Mouse (Mus musculus): ENCODE measurements around the gene Cnnm2. TPM values are rescaled to one million over a fixed set of nuclear protein-coding genes. Genes with fewer than 3 reads are reported as not detected.

Gene Cnnm2
- polyA plus RNA-seq, 1 experiment from 2014 or later = 4.2 TPM

GRCm38 (mm10) chr19:46879876-46880275 is 118.5 kb downstream of the Cnnm2 start:
- H3K4me2 ChIP-seq (ENCODE audit: low read depth, low read length) = no peak overlapping the region
- no peaks in the 10 kb centered on the region for H3K27me3 ChIP-seq (replicated peaks; ENCODE audit: control insufficient read depth, insufficient read depth, low read length)
- DNase-seq (ENCODE audit: low spot score) (no peak), ATAC-seq (ENCODE audit: low read depth) (no peak)
- H3K9me3 ChIP-seq (ENCODE audit: control insufficient read depth, low read length) = no peaks in the 10 kb centered on the region
- no peaks in the 10 kb centered on the region; the same call in 1 of the 2 replicates for H3K4me1 ChIP-seq (ENCODE audit: control insufficient read depth, insufficient read depth, low read length)
- no peak overlapping the region for H3K4me3 ChIP-seq (ENCODE audit: low read depth, low read length)
- WGBS = 96% methylated on average over 2 of the region's 2 CpGs
- no peak overlapping the region for H3K27ac ChIP-seq (replicated peaks; ENCODE audit: low read depth, low read length)
- no peak overlapping the region for H3K9ac ChIP-seq (ENCODE audit: low read depth, low read length)
- peaks cover 28% of the 10 kb centered on the region for H3K36me3 ChIP-seq (ENCODE audit: control insufficient read depth, insufficient read depth, low read length)

- no peak for DNase-seq (ENCODE audit: low spot score)
- Histone ChIP-seq H3K36me3 (ENCODE audit: control insufficient read depth, insufficient read depth, low read length) (peaks cover 76% of the 10 kb centered on the region), H3K4me2 (ENCODE audit: low read depth, low read length) (no peak overlapping the region), H3K4me1 (ENCODE audit: control insufficient read depth, insufficient read depth, low read length) (no peaks in the 10 kb centered on the region), H3K9me3 (ENCODE audit: control insufficient read depth, low read length) (no peaks in the 10 kb centered on the region), H3K27ac (replicated peaks; ENCODE audit: low read depth, low read length) (no peak overlapping the region), H3K4me3 (ENCODE audit: low read depth, low read length) (no peak overlapping the region), H3K9ac (ENCODE audit: low read depth, low read length) (no peak overlapping the region), H3K27me3 (replicated peaks; ENCODE audit: control insufficient read depth, insufficient read depth, low read length) (no peaks in the 10 kb centered on the region)
- 84% methylated on average over 4 of the region's 4 CpGs for WGBS
- no peak for ATAC-seq (ENCODE audit: low read depth)
Measured at GRCm38 (mm10) chr19:46885365-46885764, 124.0 kb downstream of the Cnnm2 start.

GRCm38 (mm10) chr19:46886826-46887225 is 125.4 kb downstream of the Cnnm2 start:
- Histone ChIP-seq H3K4me2 (ENCODE audit: low read depth, low read length) (no peak overlapping the region), H3K36me3 (ENCODE audit: control insufficient read depth, insufficient read depth, low read length) (peaks cover 90% of the 10 kb centered on the region), H3K27ac (replicated peaks; ENCODE audit: low read depth, low read length) (no peak overlapping the region), H3K9me3 (ENCODE audit: control insufficient read depth, low read length) (no peaks in the 10 kb centered on the region), H3K9ac (ENCODE audit: low read depth, low read length) (no peak overlapping the region), H3K4me1 (ENCODE audit: control insufficient read depth, insufficient read depth, low read length) (no peaks in the 10 kb centered on the region), H3K4me3 (ENCODE audit: low read depth, low read length) (no peak overlapping the region), H3K27me3 (replicated peaks; ENCODE audit: control insufficient read depth, insufficient read depth, low read length) (no peaks in the 10 kb centered on the region)
- ATAC-seq (ENCODE audit: low read depth) = no peak
- no peak for DNase-seq (ENCODE audit: low spot score)
- WGBS = 88% methylated on average over 7 of the region's 7 CpGs

GRCm38 (mm10) chr19:46887811-46888527 is 126.6 kb downstream of the Cnnm2 start:
- WGBS = 76% methylated on average over 14 of the region's 14 CpGs
- no peaks in the 10 kb centered on the region for H3K9me3 ChIP-seq (ENCODE audit: control insufficient read depth, low read length)
- no peak for ATAC-seq (ENCODE audit: low read depth)
- H3K27me3 ChIP-seq (replicated peaks; ENCODE audit: control insufficient read depth, insufficient read depth, low read length) = no peaks in the 10 kb centered on the region
- DNase-seq (ENCODE audit: low spot score) = no peak
- no peak overlapping the region for H3K9ac ChIP-seq (ENCODE audit: low read depth, low read length)
- H3K4me3 ChIP-seq (ENCODE audit: low read depth, low read length) = no peak overlapping the region
- H3K4me2 ChIP-seq (ENCODE audit: low read depth, low read length) = no peak overlapping the region
- no peaks in the 10 kb centered on the region for H3K4me1 ChIP-seq (ENCODE audit: control insufficient read depth, insufficient read depth, low read length)
- H3K27ac ChIP-seq (replicated peaks; ENCODE audit: low read depth, low read length) = no peak overlapping the region
- H3K36me3 ChIP-seq (ENCODE audit: control insufficient read depth, insufficient read depth, low read length) = peaks cover 92% of the 10 kb centered on the region

- Histone ChIP-seq H3K9ac (ENCODE audit: low read depth, low read length) (no peak overlapping the region), H3K4me1 (ENCODE audit: control insufficient read depth, insufficient read depth, low read length) (no peaks in the 10 kb centered on the region), H3K27me3 (replicated peaks; ENCODE audit: control insufficient read depth, insufficient read depth, low read length) (no peaks in the 10 kb centered on the region), H3K36me3 (ENCODE audit: control insufficient read depth, insufficient read depth, low read length) (peaks cover 88% of the 10 kb centered on the region), H3K4me2 (ENCODE audit: low read depth, low read length) (no peak overlapping the region), H3K27ac (replicated peaks; ENCODE audit: low read depth, low read length) (no peak overlapping the region), H3K4me3 (ENCODE audit: low read depth, low read length) (no peak overlapping the region), H3K9me3 (ENCODE audit: control insufficient read depth, low read length) (no peaks in the 10 kb centered on the region)
- WGBS = 94% methylated on average over 8 of the region's 8 CpGs
- DNase-seq (ENCODE audit: low spot score) (no peak), ATAC-seq (ENCODE audit: low read depth) (no peak)
Measured at GRCm38 (mm10) chr19:46889666-46890065, 128.3 kb downstream of the Cnnm2 start.

- ATAC-seq (ENCODE audit: low read depth) (no peak), DNase-seq (ENCODE audit: low spot score) (no peak)
- Histone ChIP-seq H3K9ac (ENCODE audit: low read depth, low read length) (no peak overlapping the region), H3K27ac (replicated peaks; ENCODE audit: low read depth, low read length) (no peak overlapping the region), H3K4me2 (ENCODE audit: low read depth, low read length) (no peak overlapping the region), H3K4me1 (ENCODE audit: control insufficient read depth, insufficient read depth, low read length) (no peaks in the 10 kb centered on the region), H3K4me3 (ENCODE audit: low read depth, low read length) (no peak overlapping the region), H3K27me3 (replicated peaks; ENCODE audit: control insufficient read depth, insufficient read depth, low read length) (no peaks in the 10 kb centered on the region), H3K36me3 (ENCODE audit: control insufficient read depth, insufficient read depth, low read length) (peaks cover 87% of the 10 kb centered on the region), H3K9me3 (ENCODE audit: control insufficient read depth, low read length) (no peaks in the 10 kb centered on the region)
- 97% methylated on average over 8 of the region's 8 CpGs for WGBS
Measured at GRCm38 (mm10) chr19:46890657-46891056, 129.3 kb downstream of the Cnnm2 start.

GRCm38 (mm10) chr19:46892856-46893255 is 131.5 kb downstream of the Cnnm2 start:
- Histone ChIP-seq H3K4me2 (ENCODE audit: low read depth, low read length) (no peak overlapping the region), H3K4me1 (ENCODE audit: control insufficient read depth, insufficient read depth, low read length) (no peaks in the 10 kb centered on the region), H3K4me3 (ENCODE audit: low read depth, low read length) (no peak overlapping the region), H3K27me3 (replicated peaks; ENCODE audit: control insufficient read depth, insufficient read depth, low read length) (no peaks in the 10 kb centered on the region), H3K9ac (ENCODE audit: low read depth, low read length) (no peak overlapping the region), H3K36me3 (ENCODE audit: control insufficient read depth, insufficient read depth, low read length) (peaks cover 86% of the 10 kb centered on the region), H3K27ac (replicated peaks; ENCODE audit: low read depth, low read length) (no peak overlapping the region), H3K9me3 (ENCODE audit: control insufficient read depth, low read length) (peaks cover 4% of the 10 kb centered on the region)
- DNase-seq (ENCODE audit: low spot score) (no peak), ATAC-seq (ENCODE audit: low read depth) (no peak)
- WGBS = 80% methylated on average over 3 of the region's 3 CpGs

- no peak for ATAC-seq (ENCODE audit: low read depth)
- H3K27ac ChIP-seq (replicated peaks; ENCODE audit: low read depth, low read length) = no peak overlapping the region
- H3K4me1 ChIP-seq (ENCODE audit: control insufficient read depth, insufficient read depth, low read length) = no peaks in the 10 kb centered on the region
- H3K36me3 ChIP-seq (ENCODE audit: control insufficient read depth, insufficient read depth, low read length) = peaks cover 86% of the 10 kb centered on the region
- no peak overlapping the region for H3K4me3 ChIP-seq (ENCODE audit: low read depth, low read length)
- no peak overlapping the region for H3K4me2 ChIP-seq (ENCODE audit: low read depth, low read length)
- H3K9me3 ChIP-seq (ENCODE audit: control insufficient read depth, low read length) = peaks cover 4% of the 10 kb centered on the region
- no peaks in the 10 kb centered on the region for H3K27me3 ChIP-seq (replicated peaks; ENCODE audit: control insufficient read depth, insufficient read depth, low read length)
- no peak for DNase-seq (ENCODE audit: low spot score)
- WGBS = 91% methylated on average over 7 of the region's 7 CpGs
- H3K9ac ChIP-seq (ENCODE audit: low read depth, low read length) = no peak overlapping the region
Measured at GRCm38 (mm10) chr19:46893484-46893883, 132.1 kb downstream of the Cnnm2 start.

GRCm38 (mm10) chr19:46897135-46897534 is 135.7 kb downstream of the Cnnm2 start:
- ATAC-seq (ENCODE audit: low read depth) = no peak

More at GRCm38 (mm10) chr19:46897135-46897534, 135.7 kb downstream of the Cnnm2 start:
- 92% methylated on average over 3 of the region's 3 CpGs for WGBS
- Histone ChIP-seq H3K27ac (replicated peaks; ENCODE audit: low read depth, low read length) (no peak overlapping the region), H3K36me3 (ENCODE audit: control insufficient read depth, insufficient read depth, low read length) (peaks cover 61% of the 10 kb centered on the region), H3K27me3 (replicated peaks; ENCODE audit: control insufficient read depth, insufficient read depth, low read length) (no peaks in the 10 kb centered on the region), H3K4me2 (ENCODE audit: low read depth, low read length) (no peak overlapping the region), H3K9me3 (ENCODE audit: control insufficient read depth, low read length) (peaks cover 4% of the 10 kb centered on the region), H3K9ac (ENCODE audit: low read depth, low read length) (no peak overlapping the region), H3K4me1 (ENCODE audit: control insufficient read depth, insufficient read depth, low read length) (no peaks in the 10 kb centered on the region), H3K4me3 (ENCODE audit: low read depth, low read length) (no peak overlapping the region)
- no peak for DNase-seq (ENCODE audit: low spot score)

Data from embryonic facial prominence, embryonic 14.5 days (tissue).